Mouse (Mus musculus) cerebellum, postnatal 14 days (tissue): ENCODE data around the gene Cabp4.

ENCODE experiments used
- DNase-seq, 2 experiments: peaks; one replicate each; pipeline ENCODE4 v3.0.0; 2021; ENCODE audit warnings: mixed read lengths in 2 of 2

Gene Cabp4

GRCm38 (mm10) chr19:4100718-4101261, 43.0 kb downstream of the Cabp4 start:
- DNase-seq = peak; percentile 87 to 89

GRCm38 (mm10) chr19:4099837-4100717, 43.8 kb downstream of the Cabp4 start, which contains the start of gene Pitpnm1:
Gene Pitpnm1, plus strand, starts transcription at chr19:4099998.
- peak; percentile 62 to 64 for DNase-seq

GRCm38 (mm10) chr19:4099056-4099455, 44.8 kb downstream of the Cabp4 start:
- peak; percentile 93 to 94 for DNase-seq

- DNase-seq = peak in 1 of 2 experiments; percentile 28
These were observed 45.4 kb downstream of the Cabp4 start for GRCm38 (mm10) chr19:4098426-4098825.

- no peak for DNase-seq
These were observed 46.4 kb downstream of the Cabp4 start for GRCm38 (mm10) chr19:4097441-4097825.

- DNase-seq = peak; percentile 100
These were observed 47.0 kb downstream of the Cabp4 start, which contains the start of gene Cdk2ap2 for GRCm38 (mm10) chr19:4096642-4097440. Gene Cdk2ap2, plus strand, starts transcription at chr19:4097182.

- no peak for DNase-seq
These were observed 48.0 kb downstream of the Cabp4 start for GRCm38 (mm10) chr19:4095802-4096201.

GRCm38 (mm10) chr19:4094774-4095303, 49.0 kb downstream of the Cabp4 start:
- DNase-seq = no peak

GRCm38 (mm10) chr19:4094348-4094747, 49.5 kb downstream of the Cabp4 start:
- DNase-seq = no peak

- no peak for DNase-seq
These were observed 50.1 kb downstream of the Cabp4 start for GRCm38 (mm10) chr19:4093772-4094171.

GRCm38 (mm10) chr19:4092750-4093149, 51.1 kb downstream of the Cabp4 start:
- DNase-seq = no peak

- DNase-seq = no peak
These were observed 52.5 kb downstream of the Cabp4 start for GRCm38 (mm10) chr19:4091383-4091782.

- DNase-seq = no peak
These were observed 53.4 kb downstream of the Cabp4 start for GRCm38 (mm10) chr19:4090446-4090845.

GRCm38 (mm10) chr19:4089128-4089527, 54.7 kb downstream of the Cabp4 start:
- no peak for DNase-seq

GRCm38 (mm10) chr19:4088146-4088545, 55.7 kb downstream of the Cabp4 start:
- no peak for DNase-seq

- DNase-seq = no peak
These were observed 56.7 kb downstream of the Cabp4 start for GRCm38 (mm10) chr19:4087090-4087489.

- DNase-seq = no peak
These were observed 57.7 kb downstream of the Cabp4 start for GRCm38 (mm10) chr19:4086156-4086555.
